8 mouse cellular contexts compared by ENCODE assay signal in the genomic region with DNA sequence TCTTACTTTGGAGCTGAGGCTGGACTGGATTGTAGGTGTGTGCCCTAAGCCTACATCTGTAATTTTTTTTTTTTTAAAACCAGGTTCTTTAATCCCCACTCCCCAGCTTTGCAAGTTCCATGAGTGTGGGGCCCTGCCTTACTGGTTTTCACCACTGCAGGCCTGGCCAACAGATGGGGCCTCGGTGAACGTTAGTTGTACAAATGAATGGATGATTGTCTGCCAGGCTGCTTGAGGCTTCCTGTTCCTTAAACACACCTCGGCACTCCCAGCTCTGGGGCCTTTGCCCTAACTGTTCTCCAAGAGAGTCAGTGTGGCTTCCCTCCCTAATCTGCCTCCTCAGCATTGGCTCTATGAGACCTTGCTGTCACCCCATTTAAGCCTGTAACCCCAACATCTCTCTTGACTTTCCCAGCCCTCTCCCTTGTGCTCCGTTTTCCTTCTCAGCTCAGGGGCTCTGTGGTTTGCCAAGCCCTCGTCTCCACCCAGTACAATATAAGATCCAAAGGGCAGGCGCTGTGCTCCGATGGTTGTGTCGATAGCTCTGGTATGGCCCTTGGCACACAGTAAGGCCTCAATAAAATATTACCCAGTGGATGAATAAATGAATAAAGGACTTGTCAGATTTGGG. TPM values are rescaled to one million over a fixed set of nuclear protein-coding genes. Genes with fewer than 3 reads are reported as not detected.
DNase-seq lines count a peak whose midpoint lies in the region; ATAC-seq and TF ChIP-seq lines count a peak whose summit lies in the region.
"Had no signal": no experiment of that assay in that cellular context is flagged by ENCODE, and none has a peak within 500 bp of the region (broad histone marks: within the 10 kb centered on the region; RNA-seq: fewer than 3 reads in every experiment).

No protein-coding gene starts in this region.

- no peak for TF ChIP-seq CTCF in CH12.LX (conservative IDR thresholded peaks at IDR 0.05 in 1 of 2, IDR thresholded peaks at IDR 0.05 in 1 of 2; ENCODE audit: low read depth in 2 of 2, low read length in 2 of 2)

- WGBS in hindbrain, embryonic 15.5 days = 40% methylated on average over 8 of the region's 8 CpGs
- 35% methylated on average over 8 of the region's 8 CpGs for WGBS in liver, embryonic 15.5 days (ENCODE audit: insufficient replicate concordance)

- H3K79me2 ChIP-seq in CH12.LX (replicated peaks; ENCODE audit: control insufficient read depth, extremely low read depth, insufficient read depth, poor library complexity, severe bottlenecking) = no peaks in the 10 kb centered on the region

- H3K9ac ChIP-seq in CH12.LX (ENCODE audit: insufficient read depth, low read depth) = peak overlapping the region; percentile 8; the same call in 1 of the 2 replicates
- 0 out of 2 replicates have a peak overlapping the region, but pooled peaks have one; percentile 7 for H3K9ac ChIP-seq in hindbrain, embryonic 15.5 days
- no peak overlapping the region for H3K9ac ChIP-seq in liver, embryonic 15.5 days

- DNase-seq in 3134 (ENCODE audit: extremely low read depth, insufficient read length, low spot score) (peak; percentile 43), CH12.LX (ENCODE audit: extremely low read depth) (no peak)
- no peak for DNase-seq in gastrocnemius, postnatal 10 days
- DNase-seq in spleen, postnatal 4 days (ENCODE audit: low spot score in 2 of 2) = no peak
- no peak for DNase-seq in frontal cortex, postnatal 25 days (ENCODE audit: low spot score in 2 of 2)

- H3K4me1 ChIP-seq in CH12.LX (ENCODE audit: control insufficient read depth in 1 of 2, insufficient read depth in 2 of 2) = peaks cover 27 to 58% of the 10 kb centered on the region in 2 experiments
- peaks cover 64% of the 10 kb centered on the region for H3K4me1 ChIP-seq in hindbrain, embryonic 15.5 days (replicated peaks)
- peaks cover 53% of the 10 kb centered on the region for H3K4me1 ChIP-seq in liver, embryonic 15.5 days (replicated peaks)

- H3K4me3 ChIP-seq in CH12.LX (replicated peaks in 1 of 3; ENCODE audit: low read depth in 2 of 3, low read length in 2 of 3, poor library complexity in 1 of 3) = peak overlapping the region in 1 of 3 experiments; percentile 35
- peak overlapping the region; percentile 11; the same call in 1 of the 2 replicates for H3K4me3 ChIP-seq in hindbrain, embryonic 15.5 days
- no peak overlapping the region for H3K4me3 ChIP-seq in liver, embryonic 15.5 days (replicated peaks)

- no peaks in the 10 kb centered on the region for H3K9me3 ChIP-seq in CH12.LX (replicated peaks; ENCODE audit: low read length)
- H3K9me3 ChIP-seq in hindbrain, embryonic 15.5 days = no peaks in the 10 kb centered on the region
- no peaks in the 10 kb centered on the region for H3K9me3 ChIP-seq in liver, embryonic 15.5 days (replicated peaks)

- ATAC-seq in hindbrain, embryonic 15.5 days (ENCODE audit: low FRiP score, low read depth) = no peak
- ATAC-seq in liver, embryonic 15.5 days (ENCODE audit: insufficient read depth) = no peak

- H3K27ac ChIP-seq in CH12.LX (ENCODE audit: insufficient read depth, low read depth) = no peak overlapping the region
- H3K27ac ChIP-seq in hindbrain, embryonic 15.5 days (replicated peaks) = no peak overlapping the region
- H3K27ac ChIP-seq in liver, embryonic 15.5 days (replicated peaks) = no peak overlapping the region
- H3K27ac ChIP-seq: macrophage had no signal

- no peak for TF ChIP-seq EP300 in CH12.LX (IDR thresholded peaks at IDR 0.05; ENCODE audit: low read length)

- no peaks in the 10 kb centered on the region for H3K27me3 ChIP-seq in CH12.LX (replicated peaks)
- H3K27me3 ChIP-seq in hindbrain, embryonic 15.5 days = no peaks in the 10 kb centered on the region
- H3K27me3 ChIP-seq in liver, embryonic 15.5 days = peaks cover 24% of the 10 kb centered on the region

- TF ChIP-seq RAD21 in CH12.LX (IDR thresholded peaks at IDR 0.05; ENCODE audit: low read depth, low read length) = no peak

- in situ Hi-C loops in CH12.LX (cut with MboI; ENCODE audit: low pct_ligation_motif_present, low pct_unique_long_range_greater_than_20kb, low sequenced_read_pairs) = loop anchor here (10.0 kb wide), 2 partner anchors 111 to 151 kb away; partner anchors contain the start of gene Kansl3

- TF ChIP-seq POLR2A in CH12.LX (IDR thresholded peaks at IDR 0.05; ENCODE audit: low read depth, low read length) = no peak

- H3K4me2 ChIP-seq in CH12.LX (ENCODE audit: insufficient read depth, low read depth, poor library complexity, severe bottlenecking) = peak overlapping the region; percentile 39
- H3K4me2 ChIP-seq in hindbrain, embryonic 15.5 days = peak overlapping the region; percentile 84
- peak overlapping the region; percentile 25 for H3K4me2 ChIP-seq in liver, embryonic 15.5 days

- dilution Hi-C loops in CH12.LX (cut with MboI; ENCODE audit: extremely low pct_ligation_motif_present, extremely low pct_unique_long_range_greater_than_20kb, low sequenced_read_pairs) = no loop called here

- peaks cover 0 to 19% of the 10 kb centered on the region in 2 experiments for H3K36me3 ChIP-seq in CH12.LX (replicated peaks in 1 of 2; ENCODE audit: control insufficient read depth in 1 of 2, insufficient read depth in 1 of 2, low read length in 1 of 2)
- no peaks in the 10 kb centered on the region for H3K36me3 ChIP-seq in hindbrain, embryonic 15.5 days
- H3K36me3 ChIP-seq in liver, embryonic 15.5 days (replicated peaks) = no peaks in the 10 kb centered on the region

TF ChIP-seq in CH12.LX, 34 proteins besides CTCF, POLR2A, EP300 and RAD21:
- TF ChIP-seq GABPA (IDR thresholded peaks at IDR 0.05; ENCODE audit: insufficient replicate concordance, low read depth, low read length) (no peak), ZNF384 (IDR thresholded peaks at IDR 0.05; ENCODE audit: low read depth, low read length) (peak; percentile 37; the same call in 1 of the 2 replicates), JUN (IDR thresholded peaks at IDR 0.05; ENCODE audit: insufficient read depth, low read depth, low read length) (no peak), HCFC1 (IDR thresholded peaks at IDR 0.05; ENCODE audit: low read depth, low read length) (no peak), UBTF (IDR thresholded peaks at IDR 0.05; ENCODE audit: low read depth, low read length) (no peak)

RNA-seq across cellular contexts. Expression of gene Cnnm4, which starts 4.2 kb away (rescaled TPM):
- 4.6 and 5.0 TPM in 2 replicates for total RNA-seq in CH12.LX (2012; rRNA removed)
- 3.0 and 3.2 TPM in 2 replicates for total RNA-seq in CH12.LX (2014; rRNA removed)
- polyA plus RNA-seq in CH12.LX (2012; ENCODE audit: insufficient read length, low read depth) = 3.0 and 3.5 TPM in 2 replicates
- 10.8 TPM in 2 replicates for polyA plus RNA-seq in hindbrain, embryonic 15.5 days (2015; fragmentation: Nextera tagmentation; extraction: Ambion mirVana)
- 2.7 and 2.9 TPM in 2 replicates for polyA plus RNA-seq in liver, embryonic 15.5 days (2015; fragmentation: Nextera tagmentation; extraction: Ambion mirVana)
- total RNA-seq in gastrocnemius, postnatal 10 days (2021) = 1 to 10 TPM; 4.3 to 5.7 TPM

RNA-seq across cellular contexts. Expression of gene Lman2l, which starts 30.5 kb away (rescaled TPM):
- total RNA-seq in CH12.LX (2012; rRNA removed) (6.0 and 8.5 TPM in 2 replicates), CH12.LX (2014; rRNA removed) (7.9 and 8.8 TPM in 2 replicates)
- 19.1 and 20.3 TPM in 2 replicates for polyA plus RNA-seq in CH12.LX (2012; ENCODE audit: insufficient read length, low read depth)
- polyA plus RNA-seq in hindbrain, embryonic 15.5 days (2015; fragmentation: Nextera tagmentation; extraction: Ambion mirVana) = 66.7 and 68.2 TPM in 2 replicates
- 12.6 and 14.3 TPM in 2 replicates for polyA plus RNA-seq in liver, embryonic 15.5 days (2015; fragmentation: Nextera tagmentation; extraction: Ambion mirVana)
- total RNA-seq in gastrocnemius, postnatal 10 days (2021) = 10 to 100 TPM; 17.7 to 20.3 TPM

RNA-seq across cellular contexts. Expression of gene Cnnm3, which starts 36.1 kb away (rescaled TPM):
- total RNA-seq in CH12.LX (2012; rRNA removed) (8.4 and 9.2 TPM in 2 replicates), CH12.LX (2014; rRNA removed) (2.8 and 3.0 TPM in 2 replicates)
- polyA plus RNA-seq in CH12.LX (2012; ENCODE audit: insufficient read length, low read depth) = 7.1 and 8.8 TPM in 2 replicates
- polyA plus RNA-seq in hindbrain, embryonic 15.5 days (2015; fragmentation: Nextera tagmentation; extraction: Ambion mirVana) = 6.0 and 6.5 TPM in 2 replicates
- 1.0 and 1.1 TPM in 2 replicates for polyA plus RNA-seq in liver, embryonic 15.5 days (2015; fragmentation: Nextera tagmentation; extraction: Ambion mirVana)
- total RNA-seq in gastrocnemius, postnatal 10 days (2021) = 10 to 100 TPM; 14.5 to 18.2 TPM

Comparison
In these comparisons a context has a peak if more than half of its experiments do, and no peak if none do; other contexts are left out.
1. H3K4me2 ChIP-seq: peak in every context shown above with its lines; median percentile 84 in hindbrain, embryonic 15.5 days; 39 in CH12.LX; 25 in liver, embryonic 15.5 days.